In the genomic region with DNA sequence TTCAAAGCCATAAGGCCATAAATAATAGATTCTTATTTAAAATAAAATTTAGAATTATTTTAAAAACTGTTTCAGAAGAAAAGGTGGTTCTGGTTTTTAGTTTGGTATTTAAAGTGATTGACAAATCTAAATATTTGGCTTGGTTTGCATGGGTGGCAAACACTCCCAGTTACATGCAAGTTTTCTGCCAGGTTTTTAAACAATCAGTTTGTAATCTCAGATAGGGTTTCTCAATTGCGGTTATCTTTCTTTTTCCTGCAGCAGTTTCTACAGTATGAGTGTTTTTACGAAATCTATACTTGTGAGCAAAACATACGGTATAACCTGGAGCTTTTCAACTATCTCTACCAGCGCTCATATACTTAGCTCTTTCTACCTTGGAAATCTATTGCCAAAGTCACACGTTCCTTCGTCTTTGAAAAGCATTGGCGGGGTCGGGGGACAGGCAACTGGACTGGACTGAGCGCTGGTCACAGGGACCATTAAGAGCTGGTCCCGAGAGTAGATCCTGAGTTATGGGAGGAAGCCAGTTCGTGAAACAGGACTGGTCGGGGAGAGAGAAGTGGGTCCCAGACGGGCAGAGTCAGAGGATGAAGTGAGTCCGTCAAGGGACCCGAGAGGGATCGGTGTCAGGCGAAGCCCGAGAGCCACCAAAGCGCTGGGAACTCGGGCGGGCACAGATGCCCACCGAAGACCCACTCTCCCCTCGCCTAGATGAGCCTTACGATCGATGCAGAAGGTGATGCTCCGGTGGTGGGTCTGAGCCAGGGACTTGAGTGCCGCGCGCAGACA, we compare ENCODE assay signal across 8 mouse cellular contexts. TPM values are rescaled to one million over a fixed set of nuclear protein-coding genes. Genes with fewer than 3 reads are reported as not detected.
DNase-seq lines count a peak whose midpoint lies in the region; ATAC-seq and TF ChIP-seq lines count a peak whose summit lies in the region.

No protein-coding gene starts in this region.

- peak overlapping the region; percentile 83 for H3K4me3 ChIP-seq in kidney, embryonic 15.5 days (replicated peaks)
- peak overlapping the region; percentile 90 for H3K4me3 ChIP-seq in bone marrow, adult 2 months (replicated peaks; ENCODE audit: control insufficient read depth, low read depth, low read length)
- H3K4me3 ChIP-seq in liver, postnatal 0 days (ENCODE audit: low read depth, low read length): peak overlapping the region; percentile 78

- peak overlapping the region; percentile 82 for H3K9ac ChIP-seq in kidney, embryonic 15.5 days
- peak overlapping the region; percentile 82 for H3K9ac ChIP-seq in liver, postnatal 0 days (replicated peaks)

- peaks cover 15% of the 10 kb centered on the region for H3K36me3 ChIP-seq in kidney, embryonic 15.5 days
- H3K36me3 ChIP-seq in liver, postnatal 0 days (replicated peaks; ENCODE audit: insufficient read depth, low read length): peaks cover 6% of the 10 kb centered on the region

- peaks cover 29% of the 10 kb centered on the region for H3K4me1 ChIP-seq in kidney, embryonic 15.5 days
- no peaks in the 10 kb centered on the region; the same call in 1 of the 2 replicates for H3K4me1 ChIP-seq in bone marrow, adult 2 months (ENCODE audit: control insufficient read depth, insufficient read depth, low read length)
- peaks cover 24% of the 10 kb centered on the region for H3K4me1 ChIP-seq in liver, postnatal 0 days (ENCODE audit: insufficient read depth)

- H3K9me3 ChIP-seq in kidney, embryonic 15.5 days (replicated peaks): no peaks in the 10 kb centered on the region
- no peaks in the 10 kb centered on the region for H3K9me3 ChIP-seq in liver, postnatal 0 days (ENCODE audit: low read length)

- TF ChIP-seq EP300 in liver, postnatal 0 days (IDR thresholded peaks at IDR 0.05; ENCODE audit: low read depth): no peak

- H3K27me3 ChIP-seq in kidney, embryonic 15.5 days: no peaks in the 10 kb centered on the region
- H3K27me3 ChIP-seq in liver, postnatal 0 days (ENCODE audit: insufficient read depth, low read length): no peaks in the 10 kb centered on the region

- 2% methylated on average over 29 of the region's 29 CpGs for WGBS in kidney, embryonic 15.5 days
- under 1% methylated on average over 29 of the region's 29 CpGs for WGBS in bone marrow, adult 2 months
- WGBS in liver, postnatal 0 days (ENCODE audit: insufficient replicate concordance): under 1% methylated on average over 29 of the region's 29 CpGs

- DNase-seq in kidney, adult 11 months: no peak
- no peak for DNase-seq in liver, postnatal 0 days
- DNase-seq in ovary, postnatal 10 days (ENCODE audit: low spot score): no peak
- DNase-seq in urinary bladder, postnatal 14 days (ENCODE audit: low spot score): no peak
- DNase-seq in layer of hippocampus, postnatal 25 days (ENCODE audit: extremely low spot score in 1 of 2, low spot score in 1 of 2): no peak

- H3K4me2 ChIP-seq in kidney, embryonic 15.5 days: peak overlapping the region; percentile 76
- peak overlapping the region; percentile 98 for H3K4me2 ChIP-seq in liver, postnatal 0 days (ENCODE audit: low read depth, low read length)

- peak; percentile 73 for ATAC-seq in kidney, embryonic 15.5 days (replicated peaks; ENCODE audit: low FRiP score)
- peak; percentile 21 for ATAC-seq in granulocyte monocyte progenitor cell, adult 5-6 weeks (replicated peaks; ENCODE audit: poor library complexity, severe bottlenecking)
- peak; percentile 47 for ATAC-seq in liver, postnatal 0 days

- no peak for TF ChIP-seq POLR2A in bone marrow, adult 2 months (IDR thresholded peaks at IDR 0.05; ENCODE audit: borderline replicate concordance, control insufficient read depth, low read depth, low read length)

- TF ChIP-seq CTCF in bone marrow, adult 2 months (IDR thresholded peaks at IDR 0.05; ENCODE audit: control insufficient read depth, insufficient read depth, low read length): no peak
- TF ChIP-seq CTCF in liver, postnatal 0 days (IDR thresholded peaks at IDR 0.05; ENCODE audit: low read depth): no peak

- H3K27ac ChIP-seq in kidney, embryonic 15.5 days: peak overlapping the region; percentile 77
- H3K27ac ChIP-seq in bone marrow, adult 2 months (ENCODE audit: control insufficient read depth, insufficient read depth, low read depth, low read length, poor library complexity): peak overlapping the region; percentile 12
- peak overlapping the region; percentile 81 for H3K27ac ChIP-seq in liver, postnatal 0 days (ENCODE audit: low read depth)

RNA-seq across cellular contexts. Expression of a gene that starts 0.5 kb away (rescaled TPM):
- polyA plus RNA-seq in kidney, embryonic 15.5 days (2015; fragmentation: Nextera tagmentation; extraction: Ambion mirVana): 49.6 and 53.7 TPM in 2 replicates
- polyA plus RNA-seq in bone marrow, adult 2 months (2011; ENCODE audit: insufficient read depth, insufficient read length, low replicate concordance, missing spikeins): 5.5 and 12.0 TPM in 2 replicates
- total RNA-seq in granulocyte monocyte progenitor cell, adult 5-6 weeks (2014; fragmentation: Nextera tagmentation): 33.0 and 46.8 TPM in 2 replicates
- 15.0 and 20.1 TPM in 2 replicates for total RNA-seq in granulocyte monocyte progenitor cell, adult 5-6 weeks (2017)
- 16.5 and 19.3 TPM in 2 replicates for polyA plus RNA-seq in liver, postnatal 0 days (2015; fragmentation: Nextera tagmentation; extraction: Ambion mirVana)
- total RNA-seq in layer of hippocampus, postnatal 25 days (2021): 10 to 100 TPM; 35.0 to 36.4 TPM

RNA-seq across cellular contexts. Expression of a gene that starts 0.6 kb away (rescaled TPM):
- polyA plus RNA-seq in kidney, embryonic 15.5 days (2015; fragmentation: Nextera tagmentation; extraction: Ambion mirVana): 156 and 162 TPM in 2 replicates
- polyA plus RNA-seq in bone marrow, adult 2 months (2011; ENCODE audit: insufficient read depth, insufficient read length, low replicate concordance, missing spikeins): 23.6 and 42.5 TPM in 2 replicates
- total RNA-seq in granulocyte monocyte progenitor cell, adult 5-6 weeks (2014; fragmentation: Nextera tagmentation): 154 and 179 TPM in 2 replicates
- total RNA-seq in granulocyte monocyte progenitor cell, adult 5-6 weeks (2017): 108 and 144 TPM in 2 replicates
- polyA plus RNA-seq in liver, postnatal 0 days (2015; fragmentation: Nextera tagmentation; extraction: Ambion mirVana): 34.4 and 35.6 TPM in 2 replicates
- 10 to 100 TPM; 94.3 to 98.7 TPM for total RNA-seq in layer of hippocampus, postnatal 25 days (2021)

RNA-seq across cellular contexts. Expression of a gene that starts 31.0 kb away (rescaled TPM):
- 34.0 and 34.1 TPM in 2 replicates for polyA plus RNA-seq in kidney, embryonic 15.5 days (2015; fragmentation: Nextera tagmentation; extraction: Ambion mirVana)
- polyA plus RNA-seq in bone marrow, adult 2 months (2011; ENCODE audit: insufficient read depth, insufficient read length, low replicate concordance, missing spikeins): 6.6 and 17.7 TPM in 2 replicates
- total RNA-seq in granulocyte monocyte progenitor cell, adult 5-6 weeks (2014; fragmentation: Nextera tagmentation): 35.9 and 47.6 TPM in 2 replicates
- 37.3 and 37.9 TPM in 2 replicates for total RNA-seq in granulocyte monocyte progenitor cell, adult 5-6 weeks (2017)
- 7.2 and 7.3 TPM in 2 replicates for polyA plus RNA-seq in liver, postnatal 0 days (2015; fragmentation: Nextera tagmentation; extraction: Ambion mirVana)
- total RNA-seq in layer of hippocampus, postnatal 25 days (2021): 100 to 1,000 TPM; 111 to 114 TPM

RNA-seq across cellular contexts. Expression of a gene that starts 31.1 kb away (rescaled TPM):
- 31.0 and 31.5 TPM in 2 replicates for polyA plus RNA-seq in kidney, embryonic 15.5 days (2015; fragmentation: Nextera tagmentation; extraction: Ambion mirVana)
- 25.6 and 32.8 TPM in 2 replicates for polyA plus RNA-seq in bone marrow, adult 2 months (2011; ENCODE audit: insufficient read depth, insufficient read length, low replicate concordance, missing spikeins)
- 56.6 and 57.9 TPM in 2 replicates for total RNA-seq in granulocyte monocyte progenitor cell, adult 5-6 weeks (2014; fragmentation: Nextera tagmentation)
- total RNA-seq in granulocyte monocyte progenitor cell, adult 5-6 weeks (2017): 45.1 and 49.9 TPM in 2 replicates
- polyA plus RNA-seq in liver, postnatal 0 days (2015; fragmentation: Nextera tagmentation; extraction: Ambion mirVana): 13.2 and 13.9 TPM in 2 replicates
- 10 to 100 TPM; 15.6 to 19.0 TPM for total RNA-seq in layer of hippocampus, postnatal 25 days (2021)

Comparison
In these comparisons a context has a peak if more than half of its experiments do, and no peak if none do; other contexts are left out.
1. ATAC-seq: peak in every context shown above with its lines; median percentile 73 in kidney, embryonic 15.5 days; 47 in liver, postnatal 0 days; 21 in granulocyte monocyte progenitor cell, adult 5-6 weeks.
2. H3K27ac ChIP-seq: peak in every context shown above with its lines; median percentile 81 in liver, postnatal 0 days; 77 in kidney, embryonic 15.5 days; 12 in bone marrow, adult 2 months.